26 mouse cellular contexts compared by ENCODE assay signal in genomic region chr6:127820523-127820922, GRCm38 (mm10). TPM values are rescaled to one million over a fixed set of nuclear protein-coding genes. Genes with fewer than 3 reads are reported as not detected.
DNase-seq lines count a peak whose midpoint lies in the region; ATAC-seq lines count a peak whose summit lies in the region.
"Had no signal": no experiment of that assay in that cellular context is flagged by ENCODE, and none has a peak within 500 bp of the region (broad histone marks: within the 10 kb centered on the region; RNA-seq: fewer than 3 reads in every experiment).

No protein-coding gene starts in this region.

- ATAC-seq in hindbrain, embryonic 16.5 days = peak; percentile 68
- ATAC-seq in hindbrain, embryonic 14.5 days (ENCODE audit: low FRiP score) = no peak
- peak; percentile 62 for ATAC-seq in midbrain, embryonic 15.5 days (replicated peaks)
- ATAC-seq in midbrain, embryonic 13.5 days = no peak
- peak; percentile 39; the same call in 1 of the 2 replicates for ATAC-seq in embryonic facial prominence, embryonic 11.5 days (replicated peaks; ENCODE audit: insufficient number of reproducible peaks, low FRiP score, low TSS enrichment, low read depth)
- peak; percentile 73 for ATAC-seq in midbrain, embryonic 16.5 days
- ATAC-seq in cerebellum, adult (ENCODE audit: insufficient number of reproducible peaks, low FRiP score, low TSS enrichment) = no peak
- ATAC-seq in inflammation-experienced regulatory T-cells, adult 6 months = no peak

- no peak for DNase-seq in hindbrain, embryonic 14.5 days (ENCODE audit: low spot score)
- peak; percentile 60 for DNase-seq in embryonic facial prominence, embryonic 11.5 days (ENCODE audit: low spot score)
- DNase-seq: adrenal gland, adult 2 months; cerebellum, adult 8-10 months; heart, postnatal 4 days; kidney, adult 11 months; kidney, postnatal 36 days; liver; lung, postnatal 4 days; retina, postnatal 1 day; thymus, postnatal 25 days had no signal

- H3K9me3 ChIP-seq in hindbrain, embryonic 16.5 days (ENCODE audit: control insufficient read depth, low read length) = no peaks in the 10 kb centered on the region
- H3K9me3 ChIP-seq in hindbrain, embryonic 14.5 days (ENCODE audit: control insufficient read depth, low read length) = no peaks in the 10 kb centered on the region
- no peaks in the 10 kb centered on the region for H3K9me3 ChIP-seq in midbrain, embryonic 15.5 days
- H3K9me3 ChIP-seq in midbrain, embryonic 13.5 days = no peaks in the 10 kb centered on the region
- H3K9me3 ChIP-seq in embryonic facial prominence, embryonic 11.5 days (replicated peaks; ENCODE audit: control insufficient read depth, low read length) = no peaks in the 10 kb centered on the region
- no peaks in the 10 kb centered on the region for H3K9me3 ChIP-seq in midbrain, embryonic 16.5 days (replicated peaks; ENCODE audit: control insufficient read depth, low read length, poor library complexity, severe bottlenecking)
- H3K9me3 ChIP-seq: heart, embryonic 10.5 days; kidney, embryonic 15.5 days; liver, embryonic 15.5 days; lung, embryonic 15.5 days; neural tube, embryonic 13.5 days; stomach, embryonic 15.5 days had no signal

- H3K27ac ChIP-seq in hindbrain, embryonic 16.5 days (ENCODE audit: low read depth, low read length) = no peak overlapping the region
- no peak overlapping the region for H3K27ac ChIP-seq in hindbrain, embryonic 14.5 days
- no peak overlapping the region for H3K27ac ChIP-seq in midbrain, embryonic 15.5 days
- no peak overlapping the region for H3K27ac ChIP-seq in midbrain, embryonic 13.5 days
- H3K27ac ChIP-seq in embryonic facial prominence, embryonic 11.5 days (replicated peaks; ENCODE audit: low read depth, low read length) = no peak overlapping the region
- no peak overlapping the region for H3K27ac ChIP-seq in midbrain, embryonic 16.5 days (ENCODE audit: low read length)
- H3K27ac ChIP-seq: heart, embryonic 10.5 days; kidney, embryonic 15.5 days; liver, embryonic 15.5 days; lung, embryonic 15.5 days; neural tube, embryonic 13.5 days; stomach, embryonic 15.5 days had no signal

- no peaks in the 10 kb centered on the region for H3K4me1 ChIP-seq in hindbrain, embryonic 16.5 days (ENCODE audit: control insufficient read depth, insufficient read depth, low read depth, low read length)
- H3K4me1 ChIP-seq in hindbrain, embryonic 14.5 days (replicated peaks; ENCODE audit: control insufficient read depth, insufficient read depth, low read length) = peaks cover 5% of the 10 kb centered on the region; the same call in 1 of the 2 replicates
- peaks cover 5% of the 10 kb centered on the region; the same call in 1 of the 2 replicates for H3K4me1 ChIP-seq in midbrain, embryonic 15.5 days
- H3K4me1 ChIP-seq in midbrain, embryonic 13.5 days (replicated peaks) = peaks cover 7% of the 10 kb centered on the region
- H3K4me1 ChIP-seq in embryonic facial prominence, embryonic 11.5 days (ENCODE audit: control insufficient read depth, insufficient read depth, low read length) = no peaks in the 10 kb centered on the region
- H3K4me1 ChIP-seq in midbrain, embryonic 16.5 days (ENCODE audit: control insufficient read depth, insufficient read depth, low read length) = peaks cover 2% of the 10 kb centered on the region; the same call in 1 of the 2 replicates
- H3K4me1 ChIP-seq: kidney, embryonic 15.5 days; liver, embryonic 15.5 days; lung, embryonic 15.5 days; stomach, embryonic 15.5 days had no signal

- no peak overlapping the region for H3K9ac ChIP-seq in hindbrain, embryonic 16.5 days (ENCODE audit: low read depth, low read length)
- H3K9ac ChIP-seq in hindbrain, embryonic 14.5 days = no peak overlapping the region
- H3K9ac ChIP-seq in midbrain, embryonic 15.5 days = no peak overlapping the region
- H3K9ac ChIP-seq in midbrain, embryonic 13.5 days (replicated peaks) = no peak overlapping the region
- H3K9ac ChIP-seq in embryonic facial prominence, embryonic 11.5 days (replicated peaks; ENCODE audit: low read length) = no peak overlapping the region
- no peak overlapping the region for H3K9ac ChIP-seq in midbrain, embryonic 16.5 days (ENCODE audit: low read depth, low read length)
- H3K9ac ChIP-seq: kidney, embryonic 15.5 days; liver, embryonic 15.5 days; lung, embryonic 15.5 days; neural tube, embryonic 13.5 days; stomach, embryonic 15.5 days had no signal

- no peaks in the 10 kb centered on the region for H3K36me3 ChIP-seq in hindbrain, embryonic 16.5 days (ENCODE audit: control insufficient read depth, insufficient read depth, low read length)
- no peaks in the 10 kb centered on the region for H3K36me3 ChIP-seq in hindbrain, embryonic 14.5 days (replicated peaks; ENCODE audit: control insufficient read depth, insufficient read depth)
- H3K36me3 ChIP-seq in midbrain, embryonic 15.5 days (replicated peaks) = no peaks in the 10 kb centered on the region
- H3K36me3 ChIP-seq in midbrain, embryonic 13.5 days = no peaks in the 10 kb centered on the region
- H3K36me3 ChIP-seq in embryonic facial prominence, embryonic 11.5 days (replicated peaks; ENCODE audit: control insufficient read depth, insufficient read depth, low read depth, low read length) = no peaks in the 10 kb centered on the region
- no peaks in the 10 kb centered on the region for H3K36me3 ChIP-seq in midbrain, embryonic 16.5 days (ENCODE audit: control insufficient read depth, insufficient read depth, low read length)
- H3K36me3 ChIP-seq: heart, embryonic 10.5 days; kidney, embryonic 15.5 days; liver, embryonic 15.5 days; lung, embryonic 15.5 days; neural tube, embryonic 13.5 days; stomach, embryonic 15.5 days had no signal

- H3K4me2 ChIP-seq in hindbrain, embryonic 16.5 days (ENCODE audit: low read length) = no peak overlapping the region
- H3K4me2 ChIP-seq in hindbrain, embryonic 14.5 days (replicated peaks) = no peak overlapping the region
- H3K4me2 ChIP-seq in midbrain, embryonic 15.5 days = no peak overlapping the region
- H3K4me2 ChIP-seq in midbrain, embryonic 13.5 days (replicated peaks) = no peak overlapping the region
- no peak overlapping the region for H3K4me2 ChIP-seq in embryonic facial prominence, embryonic 11.5 days (ENCODE audit: low read depth, low read length)
- H3K4me2 ChIP-seq in midbrain, embryonic 16.5 days (ENCODE audit: low read length) = no peak overlapping the region
- H3K4me2 ChIP-seq: kidney, embryonic 15.5 days; liver, embryonic 15.5 days; lung, embryonic 15.5 days; neural tube, embryonic 13.5 days; stomach, embryonic 15.5 days had no signal

- no peak overlapping the region for H3K4me3 ChIP-seq in hindbrain, embryonic 16.5 days (ENCODE audit: low read length)
- no peak overlapping the region for H3K4me3 ChIP-seq in hindbrain, embryonic 14.5 days (replicated peaks; ENCODE audit: low read length)
- H3K4me3 ChIP-seq in midbrain, embryonic 15.5 days = no peak overlapping the region
- no peak overlapping the region for H3K4me3 ChIP-seq in midbrain, embryonic 13.5 days (replicated peaks)
- no peak overlapping the region for H3K4me3 ChIP-seq in embryonic facial prominence, embryonic 11.5 days (ENCODE audit: low read depth, low read length)
- no peak overlapping the region for H3K4me3 ChIP-seq in midbrain, embryonic 16.5 days (ENCODE audit: low read depth, low read length)
- H3K4me3 ChIP-seq: heart, embryonic 10.5 days; kidney, embryonic 15.5 days; liver, embryonic 15.5 days; lung, embryonic 15.5 days; myocyte; neural tube, embryonic 13.5 days; stomach, embryonic 15.5 days had no signal

- WGBS in hindbrain, embryonic 16.5 days = 3% methylated on average over 1 of the region's 1 CpGs
- 5% methylated on average over 1 of the region's 1 CpGs for WGBS in hindbrain, embryonic 14.5 days
- WGBS in midbrain, embryonic 15.5 days = 0% methylated on average over 1 of the region's 1 CpGs
- WGBS in midbrain, embryonic 13.5 days = 3% methylated on average over 1 of the region's 1 CpGs
- 0% methylated on average over 1 of the region's 1 CpGs for WGBS in embryonic facial prominence, embryonic 11.5 days
- WGBS in midbrain, embryonic 16.5 days = 6% methylated on average over 1 of the region's 1 CpGs

- no peaks in the 10 kb centered on the region for H3K27me3 ChIP-seq in hindbrain, embryonic 16.5 days (replicated peaks; ENCODE audit: control insufficient read depth, insufficient read depth, low read length)
- H3K27me3 ChIP-seq in hindbrain, embryonic 14.5 days (ENCODE audit: control insufficient read depth, insufficient read depth, low read length) = no peaks in the 10 kb centered on the region
- no peaks in the 10 kb centered on the region for H3K27me3 ChIP-seq in midbrain, embryonic 15.5 days (replicated peaks)
- H3K27me3 ChIP-seq in midbrain, embryonic 13.5 days = no peaks in the 10 kb centered on the region
- H3K27me3 ChIP-seq in embryonic facial prominence, embryonic 11.5 days (ENCODE audit: control insufficient read depth, insufficient read depth, low read length) = no peaks in the 10 kb centered on the region
- no peaks in the 10 kb centered on the region; the same call in 1 of the 2 replicates for H3K27me3 ChIP-seq in midbrain, embryonic 16.5 days (ENCODE audit: control insufficient read depth, insufficient read depth, low read depth, low read length)
- H3K27me3 ChIP-seq: kidney, embryonic 15.5 days; liver, embryonic 15.5 days; lung, embryonic 15.5 days; neural tube, embryonic 13.5 days; stomach, embryonic 15.5 days had no signal

RNA-seq across cellular contexts. Expression of gene Prmt8, which starts 51.3 kb away (rescaled TPM):
- 35.2 and 37.0 TPM in 2 replicates for polyA plus RNA-seq in hindbrain, embryonic 16.5 days (2015; fragmentation: Nextera tagmentation; extraction: Ambion mirVana)
- polyA plus RNA-seq in hindbrain, embryonic 14.5 days (2014; fragmentation: Nextera tagmentation; extraction: Ambion mirVana) = 35.0 and 37.4 TPM in 2 replicates
- 28.3 and 30.7 TPM in 2 replicates for polyA plus RNA-seq in midbrain, embryonic 15.5 days (2015; fragmentation: Nextera tagmentation; extraction: Ambion mirVana)
- polyA plus RNA-seq in midbrain, embryonic 13.5 days (2015; fragmentation: Nextera tagmentation; extraction: Ambion mirVana) = 32.1 and 32.7 TPM in 2 replicates
- polyA plus RNA-seq in embryonic facial prominence, embryonic 11.5 days (2014; fragmentation: Nextera tagmentation; extraction: Ambion mirVana) = 4.6 and 5.8 TPM in 2 replicates
- 26.1 and 26.6 TPM in 2 replicates for polyA plus RNA-seq in midbrain, embryonic 16.5 days (2015; fragmentation: Nextera tagmentation; extraction: Ambion mirVana)
- not detected for polyA plus RNA-seq in inflammation-experienced regulatory T-cells, adult 6 months (2017; shearing (Covaris generic))
- polyA plus RNA-seq: adrenal gland, adult 2 months; C2C12; heart, embryonic 16.5 days; liver, embryonic 15.5 days; lung, embryonic 15.5 days; myocyte had no signal

Comparison
In these comparisons a context has a peak if more than half of its experiments do, and no peak if none do; other contexts are left out.
1. ATAC-seq: peak in hindbrain, embryonic 16.5 days (single experiment), midbrain, embryonic 15.5 days (single experiment), embryonic facial prominence, embryonic 11.5 days (single experiment) and midbrain, embryonic 16.5 days (single experiment); none in hindbrain, embryonic 14.5 days (single experiment), midbrain, embryonic 13.5 days (single experiment), cerebellum, adult (single experiment) and inflammation-experienced regulatory T-cells, adult 6 months (single experiment).